Mouse (Mus musculus) heart, embryonic 11.5 days (tissue): Measurements from ENCODE around the gene Vmn1r117. TPM values are rescaled to one million over a fixed set of nuclear protein-coding genes. Genes with fewer than 3 reads are reported as not detected.
"Not testable (repeated sequence)": the region's sequence is repeated elsewhere in the genome, so short reads cannot be mapped to it uniquely, and the experiment has no call there.

Source experiments
- ATAC-seq: fragments of 200-750 bp; cut with Nextera tagmentation; replicated peaks from 2 replicates; pipeline ENCODE4 v1.8.0; 2017; ENCODE audit warnings: moderate library complexity; ENCODE audit not compliant: insufficient number of reproducible peaks, low FRiP score, low TSS enrichment
- H3K27ac ChIP-seq: fragments of 300-500 bp; sonication (generic); 2 replicates; pipeline ENCODE4 v1.5.1; 2014; ENCODE audit warnings: mild to moderate bottlenecking, low read depth, low read length
- H3K27me3 ChIP-seq: fragments of 300-500 bp; sonication (generic); 2 replicates; pipeline ENCODE4 v1.6.1; 2014; ENCODE audit warnings: mild to moderate bottlenecking, low read length, mixed read lengths; ENCODE audit not compliant: control insufficient read depth, insufficient read depth
- H3K36me3 ChIP-seq: fragments of 300-500 bp; sonication (generic); 2 replicates; pipeline ENCODE4 v1.6.1; 2014; ENCODE audit warnings: mild to moderate bottlenecking, low read length, moderate library complexity, mixed read lengths; ENCODE audit not compliant: control insufficient read depth, insufficient read depth
- H3K4me1 ChIP-seq: fragments of 300-500 bp; sonication (generic); 2 replicates; pipeline ENCODE4 v1.6.1; 2014; ENCODE audit warnings: low read length; ENCODE audit not compliant: control insufficient read depth, insufficient read depth
- H3K4me2 ChIP-seq: fragments of 300-500 bp; sonication (generic); 2 replicates; pipeline ENCODE4 v1.6.1; 2014; ENCODE audit warnings: mild to moderate bottlenecking, moderate library complexity
- H3K4me3 ChIP-seq: fragments of 300-500 bp; sonication (generic); 2 replicates; pipeline ENCODE4 v1.5.1; 2014; ENCODE audit warnings: low read depth, low read length
- H3K9ac ChIP-seq: fragments of 300-500 bp; sonication (generic); 2 replicates; pipeline ENCODE4 v1.6.1; 2014; ENCODE audit warnings: mild to moderate bottlenecking, low read depth, low read length, moderate library complexity
- H3K9me3 ChIP-seq: fragments of 300-500 bp; sonication (generic); replicated peaks from 2 replicates; pipeline ENCODE4 v1.6.1; 2016; ENCODE audit warnings: low read length; ENCODE audit not compliant: control insufficient read depth
- WGBS: fragments of 180-500 bp; shearing (Covaris S2); extraction: QIAGEN DNeasy Blood & Tissue Kit; methylation state at CpG from one replicate; pipeline ENCODE4 v1.1.7; 2014; ENCODE audit not compliant: insufficient replicate concordance; 5-methylcytosine and 5-hydroxymethylcytosine counted together
- polyA plus RNA-seq: library from polyadenylated mRNA; unstranded; fragments of >200 nt; fragmentation: Nextera tagmentation; extraction: Ambion mirVana; gene quantifications from 2 replicates; pipeline ENCODE4 v1.2.1, GENCODE M21; 2014

The Vmn1r117 gene
- not detected in 2 replicates for polyA plus RNA-seq

GRCm38 (mm10) chr7:20884021-20884420 is at the start of gene Vmn1r117:
Gene Vmn1r117, minus strand, starts transcription at chr7:20884121.
- H3K36me3 ChIP-seq, H3K27me3 ChIP-seq, H3K9ac ChIP-seq, H3K9me3 ChIP-seq, H3K4me1 ChIP-seq, H3K4me3 ChIP-seq, H3K27ac ChIP-seq, H3K4me2 ChIP-seq, ATAC-seq: not testable (repeated sequence)
- WGBS: no CpG with 5 or more reads among the region's 2 CpGs

- not testable (repeated sequence) for H3K9ac ChIP-seq, H3K27me3 ChIP-seq, H3K4me3 ChIP-seq, H3K27ac ChIP-seq, H3K4me1 ChIP-seq, ATAC-seq, H3K36me3 ChIP-seq, H3K9me3 ChIP-seq, H3K4me2 ChIP-seq
- no CpG with 5 or more reads among the region's 2 CpGs for WGBS
These were observed 28.3 kb upstream of the Vmn1r117 start, which contains the start of gene Vmn1r118 for GRCm38 (mm10) chr7:20912247-20912646. Gene Vmn1r118, minus strand, starts transcription at chr7:20912347.

GRCm38 (mm10) chr7:20871956-20872355 is 12.0 kb downstream of the Vmn1r117 start, which contains the start of gene Vmn1r116:
Gene Vmn1r116, plus strand, starts transcription at chr7:20872256.
- not testable (repeated sequence) for H3K4me3 ChIP-seq, ATAC-seq, H3K9me3 ChIP-seq, H3K27ac ChIP-seq, H3K36me3 ChIP-seq, H3K4me2 ChIP-seq, H3K9ac ChIP-seq, H3K4me1 ChIP-seq, H3K27me3 ChIP-seq
- 54% methylated on average over 3 of the region's 3 CpGs for WGBS

GRCm38 (mm10) chr7:20844885-20845284 is 39.0 kb downstream of the Vmn1r117 start, which contains the start of gene Vmn1r115:
Gene Vmn1r115, minus strand, starts transcription at chr7:20844985.
- H3K36me3 ChIP-seq, H3K4me2 ChIP-seq, H3K9me3 ChIP-seq, ATAC-seq, H3K27me3 ChIP-seq, H3K4me3 ChIP-seq, H3K27ac ChIP-seq, H3K9ac ChIP-seq, H3K4me1 ChIP-seq: not testable (repeated sequence)
- 100% methylated on average over 1 of the region's 3 CpGs for WGBS

Other genes with a start within 250 kb of the Vmn1r117 start
- gene Vmn1r107, start 215.2 kb downstream of the Vmn1r117 start, polyA plus RNA-seq: not detected in 2 replicates
- not detected in 2 replicates for gene Vmn1r111, start 180.9 kb downstream of the Vmn1r117 start, polyA plus RNA-seq
- gene Gm10668, start 153.5 kb downstream of the Vmn1r117 start, polyA plus RNA-seq: not detected in 2 replicates
- not detected in 2 replicates for gene Vmn1r112, start 112.9 kb downstream of the Vmn1r117 start, polyA plus RNA-seq
- not detected in 2 replicates for gene Vmn1r113, start 96.8 kb downstream of the Vmn1r117 start, polyA plus RNA-seq
- gene Vmn1r114, start 71.9 kb downstream of the Vmn1r117 start, polyA plus RNA-seq: not detected in 2 replicates
- gene Vmn1r115, start 39.1 kb downstream of the Vmn1r117 start, polyA plus RNA-seq: not detected in 2 replicates
- not detected in 2 replicates for gene Vmn1r116, start 11.9 kb downstream of the Vmn1r117 start, polyA plus RNA-seq
- gene Vmn1r118, start 28.2 kb upstream of the Vmn1r117 start, polyA plus RNA-seq: not detected in 2 replicates
- gene Vmn1r119, start 128.3 kb upstream of the Vmn1r117 start, polyA plus RNA-seq: not detected in 2 replicates
- gene Vmn1r120, start 169.7 kb upstream of the Vmn1r117 start, polyA plus RNA-seq: not detected in 2 replicates
- gene Vmn1r121, start 214.4 kb upstream of the Vmn1r117 start, polyA plus RNA-seq: not detected in 2 replicates